Mouse (Mus musculus): ENCODE measurements around the gene Sult2a4. TPM values are rescaled to one million over a fixed set of nuclear protein-coding genes. Genes with fewer than 3 reads are reported as not detected.
"Not testable (repeated sequence)": the region's sequence is repeated elsewhere in the genome, so short reads cannot be mapped to it uniquely, and the experiment has no call there.

Sult2a4 gene
- not detected for total RNA-seq (2021)
- not detected in 2 replicates for polyA plus RNA-seq (2012; rRNA removed)
- long read RNA-seq, result 0 reads

DNA sequence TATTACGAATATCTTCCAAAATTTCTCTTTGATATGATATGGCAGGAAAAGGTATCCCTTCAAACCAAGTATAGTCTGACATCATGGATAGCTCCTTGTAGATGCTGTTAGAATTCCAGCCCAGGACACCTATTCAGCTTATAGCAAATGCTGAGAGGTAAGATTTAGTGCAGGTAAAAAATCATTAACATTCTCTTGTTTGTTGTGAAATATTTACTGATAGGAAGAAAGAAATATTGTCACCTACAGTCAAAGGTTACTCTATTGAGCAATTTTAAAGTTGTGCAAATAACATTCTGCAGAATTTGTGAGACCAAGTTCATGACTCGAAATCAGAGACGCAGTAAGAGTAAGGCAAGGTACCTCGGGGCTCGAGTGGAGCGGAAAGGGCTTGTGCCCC is at the start of gene Sult2a4:
Gene Sult2a4 (minus strand): TSS at position 101 of the 400 bp plus-strand sequence.
- DNase-seq; H3K4me1 ChIP-seq (ENCODE audit: control insufficient read depth, insufficient read depth, low read length); intact Hi-C loops (cut with DNase I); H3K4me3 ChIP-seq; H3K79me2 ChIP-seq (replicated peaks; ENCODE audit: control insufficient read depth, insufficient read depth, low read length); H3K9ac ChIP-seq (ENCODE audit: low read depth, low read length); H3K27me3 ChIP-seq (ENCODE audit: control insufficient read depth, insufficient read depth, low read length); H3K36me3 ChIP-seq (ENCODE audit: control insufficient read depth, insufficient read depth, low read length); H3K27ac ChIP-seq: not testable (repeated sequence)
- WGBS, result 84% methylated on average over 6 of the region's 6 CpGs

DNA sequence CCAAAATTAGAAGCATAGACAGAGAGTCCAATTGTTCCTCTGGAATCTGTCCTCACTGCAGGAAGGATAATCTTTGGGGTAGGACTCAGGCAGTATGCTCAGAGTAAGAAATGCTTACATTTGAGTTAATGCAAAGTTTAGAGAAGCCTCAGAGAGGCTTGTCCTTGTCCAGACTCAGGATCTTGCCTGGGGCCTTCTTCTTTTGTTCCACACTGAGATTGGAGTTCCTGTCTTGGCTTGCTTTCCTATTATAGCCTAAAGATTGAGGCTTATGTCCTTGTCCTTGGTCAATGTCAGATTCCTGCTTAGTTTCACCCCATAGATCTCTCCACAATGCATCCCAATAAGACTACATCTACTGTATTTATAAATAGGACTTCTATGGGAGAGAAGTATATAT is 41.4 kb upstream of the Sult2a4 start:
- H3K9ac ChIP-seq (ENCODE audit: low read depth, low read length); H3K79me2 ChIP-seq (replicated peaks; ENCODE audit: control insufficient read depth, insufficient read depth, low read length); H3K4me1 ChIP-seq (ENCODE audit: control insufficient read depth, insufficient read depth, low read length); H3K4me3 ChIP-seq; H3K27ac ChIP-seq; H3K27me3 ChIP-seq (ENCODE audit: control insufficient read depth, insufficient read depth, low read length); H3K36me3 ChIP-seq (ENCODE audit: control insufficient read depth, insufficient read depth, low read length); intact Hi-C loops (cut with DNase I); DNase-seq: not testable (repeated sequence)

DNA sequence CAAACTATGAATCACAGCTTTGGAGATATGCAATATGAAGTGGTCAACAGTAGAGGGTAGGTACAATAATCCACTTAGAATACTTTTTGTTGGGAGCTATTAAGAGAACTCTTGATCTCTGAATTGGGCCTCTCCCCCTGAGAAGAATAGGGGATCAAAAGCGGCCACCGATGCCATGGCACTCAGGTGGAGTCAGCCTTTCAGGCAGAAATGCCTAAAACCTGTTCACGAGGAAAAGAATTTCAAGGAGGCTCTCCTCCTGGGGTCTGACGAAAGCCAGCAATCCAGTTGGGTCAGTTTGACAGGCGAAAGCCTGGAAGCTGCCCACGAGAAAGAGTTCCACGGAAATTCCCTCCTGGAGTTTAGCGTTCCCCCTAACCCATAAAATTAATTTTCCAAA is 23.7 kb upstream of the Sult2a4 start:
- no peak overlapping the region for H3K9ac ChIP-seq (ENCODE audit: low read depth, low read length)
- TF ChIP-seq CTCF (IDR thresholded peaks at IDR 0.05), result no peak
- no peak for TF ChIP-seq EP300 (IDR thresholded peaks at IDR 0.05; ENCODE audit: insufficient read depth, low read depth, low read length)
- no peak for TF ChIP-seq POLR2A (IDR thresholded peaks at IDR 0.05; ENCODE audit: insufficient read depth, low read depth, low read length)
- intact Hi-C loops (cut with DNase I), result no loop called here
- 72% methylated on average over 8 of the region's 8 CpGs for WGBS
- no peaks in the 10 kb centered on the region for H3K4me1 ChIP-seq (ENCODE audit: control insufficient read depth, insufficient read depth, low read length)
- H3K79me2 ChIP-seq (replicated peaks; ENCODE audit: control insufficient read depth, insufficient read depth, low read length), result no peaks in the 10 kb centered on the region
- H3K27ac ChIP-seq, result no peak overlapping the region
- no peaks in the 10 kb centered on the region for H3K36me3 ChIP-seq (ENCODE audit: control insufficient read depth, insufficient read depth, low read length)
- H3K27me3 ChIP-seq (ENCODE audit: control insufficient read depth, insufficient read depth, low read length), result no peaks in the 10 kb centered on the region
- H3K4me3 ChIP-seq, result no peak overlapping the region
- DNase-seq, result no peak

GRCm38 (mm10) chr7:14010686-14011085 is 21.3 kb upstream of the Sult2a4 start:
- H3K4me1 ChIP-seq (ENCODE audit: control insufficient read depth, insufficient read depth, low read length); H3K36me3 ChIP-seq (ENCODE audit: control insufficient read depth, insufficient read depth, low read length); H3K27ac ChIP-seq; DNase-seq; H3K9ac ChIP-seq (ENCODE audit: low read depth, low read length); H3K27me3 ChIP-seq (ENCODE audit: control insufficient read depth, insufficient read depth, low read length); H3K79me2 ChIP-seq (replicated peaks; ENCODE audit: control insufficient read depth, insufficient read depth, low read length); H3K4me3 ChIP-seq; intact Hi-C loops (cut with DNase I): not testable (repeated sequence)

Other genes starting within 250 kb of the Sult2a4 start
- gene Sult2a1, start 152.2 kb downstream of the Sult2a4 start, total RNA-seq (2021), result not detected
- not detected in 2 replicates for gene Sult2a1, start 152.2 kb downstream of the Sult2a4 start, polyA plus RNA-seq (2012; rRNA removed)
- not detected for gene Sult2a3, start 133.4 kb upstream of the Sult2a4 start, total RNA-seq (2021)
- not detected in 2 replicates for gene Sult2a3, start 133.4 kb upstream of the Sult2a4 start, polyA plus RNA-seq (2012; rRNA removed)